Mouse (Mus musculus): ENCODE results near the gene Trim25. TPM values are rescaled to one million over a fixed set of nuclear protein-coding genes. Genes with fewer than 3 reads are reported as not detected.

Trim25 gene
- total RNA-seq, 2 experiments from 2014 or later = 18.0 to 20.0 TPM

- DNase-seq = no peak
Observed at GRCm38 (mm10) chr11:89065297-89065696, 66.1 kb downstream of the Trim25 start.

- DNase-seq = no peak
Observed at GRCm38 (mm10) chr11:89066126-89066525, 67.0 kb downstream of the Trim25 start.

GRCm38 (mm10) chr11:89066750-89067149, 67.6 kb downstream of the Trim25 start, which contains the start of gene Dgke:
Gene Dgke (minus strand): TSS chr11:89066850.
- no peak for DNase-seq

GRCm38 (mm10) chr11:89067301-89067822, 68.2 kb downstream of the Trim25 start:
- no peak for DNase-seq

GRCm38 (mm10) chr11:89067871-89068490, 68.8 kb downstream of the Trim25 start:
- no peak for DNase-seq

GRCm38 (mm10) chr11:89068649-89069048, 69.5 kb downstream of the Trim25 start:
- DNase-seq = no peak

- DNase-seq = peak; percentile 57
Observed at GRCm38 (mm10) chr11:89069303-89069702, 70.1 kb downstream of the Trim25 start.

Other genes with a start within 250 kb of the Trim25 start
- 10 to 100 TPM; 66.9 to 77.5 TPM for gene Akap1, start 134.8 kb upstream of the Trim25 start, total RNA-seq (2021)
- gene Scpep1, start 43.9 kb upstream of the Trim25 start, total RNA-seq (2021) = 10 to 100 TPM; 27.2 to 30.4 TPM
- gene Elobl, start 32.4 kb upstream of the Trim25 start, total RNA-seq (2021) = not detected
- gene Coil, start 29.1 kb upstream of the Trim25 start, total RNA-seq (2021) = 1 to 10 TPM; 3.9 to 5.7 TPM
- gene Dgke, start 67.5 kb downstream of the Trim25 start, total RNA-seq (2021) = 1 to 10 TPM; 4.5 to 5.4 TPM
- not detected for gene Gm525, start 74.5 kb downstream of the Trim25 start, total RNA-seq (2021)